Comparison of ENCODE assay signal across 8 mouse cellular contexts in genomic region chr14:25505201-25505671, GRCm38 (mm10). TPM values are rescaled to one million over a fixed set of nuclear protein-coding genes. Genes with fewer than 3 reads are reported as not detected.
DNase-seq lines count a peak whose midpoint lies in the region; ATAC-seq and TF ChIP-seq lines count a peak whose summit lies in the region.

No protein-coding gene starts in this region.

- no peak for TF ChIP-seq EP300 in liver, postnatal 0 days (IDR thresholded peaks at IDR 0.05; ENCODE audit: low read depth)

- no peaks in the 10 kb centered on the region for H3K9me3 ChIP-seq in heart, embryonic 11.5 days (replicated peaks; ENCODE audit: control insufficient read depth, low read length)
- no peaks in the 10 kb centered on the region for H3K9me3 ChIP-seq in liver, postnatal 0 days (ENCODE audit: low read length)

- H3K9ac ChIP-seq in heart, embryonic 11.5 days (ENCODE audit: low read depth, low read length), result no peak overlapping the region
- no peak overlapping the region for H3K9ac ChIP-seq in liver, postnatal 0 days (replicated peaks)

- ATAC-seq in heart, embryonic 11.5 days (replicated peaks; ENCODE audit: insufficient number of reproducible peaks, low FRiP score, low TSS enrichment), result peak; percentile 67
- ATAC-seq in liver, postnatal 0 days, result peak; percentile 72

- H3K4me1 ChIP-seq in heart, embryonic 11.5 days (ENCODE audit: control insufficient read depth, insufficient read depth, low read length), result peaks cover 86% of the 10 kb centered on the region
- peaks cover 60% of the 10 kb centered on the region for H3K4me1 ChIP-seq in liver, postnatal 0 days (ENCODE audit: insufficient read depth)

- TF ChIP-seq CTCF in liver, postnatal 0 days (IDR thresholded peaks at IDR 0.05; ENCODE audit: low read depth), result no peak

- DNase-seq in adrenal gland, adult (ENCODE audit: inconsistent age in 2 of 2, low spot score in 1 of 2), result peak; percentile 91 to 95
- no peak for DNase-seq in adrenal gland, postnatal 4 days (ENCODE audit: low spot score in 2 of 2)
- peak; percentile 36 for DNase-seq in CD4-positive helper T cell, adult 2 months (ENCODE audit: low read depth, low spot score)
- DNase-seq in liver, postnatal 0 days, result no peak
- no peak for DNase-seq in left cerebral cortex, adult 11 months (ENCODE audit: low spot score)
- no peak for DNase-seq in left cerebral cortex, adult 9 months (ENCODE audit: low spot score in 2 of 2)
- no peak for DNase-seq in layer of hippocampus, postnatal 25 days (ENCODE audit: extremely low spot score in 1 of 2, low spot score in 1 of 2)

- WGBS in heart, embryonic 11.5 days (ENCODE audit: insufficient replicate concordance), result 35% methylated on average over 6 of the region's 6 CpGs
- WGBS in liver, postnatal 0 days (ENCODE audit: insufficient replicate concordance), result 33% methylated on average over 6 of the region's 6 CpGs

- no peak overlapping the region; the same call in 1 of the 2 replicates for H3K4me2 ChIP-seq in heart, embryonic 11.5 days
- no peak overlapping the region for H3K4me2 ChIP-seq in liver, postnatal 0 days (ENCODE audit: low read depth, low read length)

- peak overlapping the region; percentile 76 for H3K27ac ChIP-seq in heart, embryonic 11.5 days (ENCODE audit: low read depth, low read length)
- peak overlapping the region; percentile 55 for H3K27ac ChIP-seq in liver, postnatal 0 days (ENCODE audit: low read depth)

- no peak overlapping the region for H3K4me3 ChIP-seq in heart, embryonic 11.5 days (ENCODE audit: low read depth, low read length)
- H3K4me3 ChIP-seq in liver, postnatal 0 days (ENCODE audit: low read depth, low read length), result no peak overlapping the region

- no peaks in the 10 kb centered on the region for H3K27me3 ChIP-seq in heart, embryonic 11.5 days (ENCODE audit: control insufficient read depth, insufficient read depth, low read length)
- H3K27me3 ChIP-seq in liver, postnatal 0 days (ENCODE audit: insufficient read depth, low read length), result no peaks in the 10 kb centered on the region

- H3K36me3 ChIP-seq in heart, embryonic 11.5 days (ENCODE audit: control insufficient read depth, insufficient read depth, low read length), result peaks cover 10% of the 10 kb centered on the region
- H3K36me3 ChIP-seq in liver, postnatal 0 days (replicated peaks; ENCODE audit: insufficient read depth, low read length), result peaks cover 18% of the 10 kb centered on the region

RNA-seq across cellular contexts. Expression of gene Zmiz1, which starts 46.3 kb away (rescaled TPM):
- total RNA-seq in adrenal gland, postnatal 4 days (2021), result 100 to 1,000 TPM; 105 to 122 TPM
- polyA plus RNA-seq in heart, embryonic 11.5 days (2014; fragmentation: Nextera tagmentation; extraction: Ambion mirVana), result 34.9 and 36.2 TPM in 2 replicates
- polyA plus RNA-seq in liver, postnatal 0 days (2015; fragmentation: Nextera tagmentation; extraction: Ambion mirVana), result 3.6 and 4.3 TPM in 2 replicates
- total RNA-seq in layer of hippocampus, postnatal 25 days (2021), result 100 to 1,000 TPM in 1 of 2 experiments, 10 to 100 TPM in 1; 82.5 to 105 TPM

Comparison
In these comparisons a context has a peak if more than half of its experiments do, and no peak if none do; other contexts are left out.
1. DNase-seq: peak in adrenal gland, adult (2 of 2) and CD4-positive helper T cell, adult 2 months (single experiment); none in adrenal gland, postnatal 4 days (0 of 2), liver, postnatal 0 days (single experiment), left cerebral cortex, adult 11 months (single experiment), left cerebral cortex, adult 9 months (0 of 2) and layer of hippocampus, postnatal 25 days (0 of 2).